Mouse (Mus musculus): ENCODE data around the gene Arid1b. TPM values are rescaled to one million over a fixed set of nuclear protein-coding genes. Genes with fewer than 3 reads are reported as not detected.

Gene Arid1b
- polyA plus RNA-seq, 1 experiment from 2014 or later, result 17.4 TPM

GRCm38 (mm10) chr17:5094636-5095035, 100.5 kb downstream of the Arid1b start:
- ATAC-seq (ENCODE audit: low FRiP score, low read depth), result no peak
- Histone ChIP-seq H3K4me1 (peaks cover 27% of the 10 kb centered on the region), H3K27me3 (no peaks in the 10 kb centered on the region), H3K27ac (replicated peaks) (no peak overlapping the region), H3K36me3 (0 out of 2 replicates have a peak, but pooled peaks cover 3% of the 10 kb centered on the region), H3K4me3 (no peak overlapping the region), H3K9me3 (no peaks in the 10 kb centered on the region), H3K4me2 (replicated peaks) (no peak overlapping the region), H3K9ac (replicated peaks) (no peak overlapping the region)
- 87% methylated on average over 5 of the region's 5 CpGs for WGBS

DNA sequence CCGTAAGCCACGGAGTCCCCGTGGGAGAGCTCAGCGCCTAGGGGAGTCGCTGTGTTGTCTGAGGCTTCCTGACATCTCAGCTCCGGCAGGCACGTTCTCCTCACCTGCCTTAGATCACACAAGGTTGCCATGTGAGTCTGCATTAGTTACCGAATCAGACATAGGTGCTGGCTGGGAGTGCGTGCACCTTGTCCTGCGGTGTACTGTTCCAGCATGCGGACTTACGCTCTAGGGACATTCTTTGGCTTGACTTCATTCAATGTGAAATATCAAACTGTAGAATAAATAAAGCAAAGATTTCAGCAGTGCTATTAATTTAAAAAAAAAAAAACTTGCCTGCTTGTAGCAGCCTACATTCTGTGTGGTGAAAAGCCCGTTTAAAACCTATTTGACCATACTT, 101.6 kb downstream of the Arid1b start:
- no peaks in the 10 kb centered on the region for H3K9me3 ChIP-seq
- no peak for ATAC-seq (ENCODE audit: low FRiP score, low read depth)
- H3K4me1 ChIP-seq, result peaks cover 24% of the 10 kb centered on the region
- WGBS, result 88% methylated on average over 13 of the region's 13 CpGs
- H3K4me3 ChIP-seq, result no peak overlapping the region
- 0 out of 2 replicates have a peak, but pooled peaks cover 3% of the 10 kb centered on the region for H3K36me3 ChIP-seq
- no peak overlapping the region for H3K4me2 ChIP-seq (replicated peaks)
- H3K9ac ChIP-seq (replicated peaks), result no peak overlapping the region
- H3K27ac ChIP-seq (replicated peaks), result no peak overlapping the region
- no peaks in the 10 kb centered on the region for H3K27me3 ChIP-seq

DNA sequence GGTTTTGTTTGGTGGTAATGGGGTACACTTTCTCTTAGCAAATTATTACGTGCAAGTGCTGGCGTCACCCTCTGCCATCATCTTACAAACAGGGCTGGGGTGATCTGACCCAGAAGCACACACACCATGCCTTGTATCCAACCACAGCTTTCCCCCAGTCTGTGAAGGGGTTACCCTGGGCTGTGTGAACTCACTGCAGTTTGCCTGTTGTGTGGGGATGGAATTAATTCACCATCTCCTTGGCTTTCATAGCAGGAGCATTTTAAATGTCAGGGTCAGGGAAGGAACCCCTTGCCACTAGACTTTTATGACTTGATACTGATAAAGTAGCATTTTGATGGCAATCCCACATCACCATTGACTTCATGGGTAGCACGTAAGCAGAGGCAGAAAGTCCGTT, 102.9 kb downstream of the Arid1b start:
- no peak overlapping the region for H3K27ac ChIP-seq (replicated peaks)
- no peak overlapping the region for H3K4me2 ChIP-seq (replicated peaks)
- no peak overlapping the region for H3K4me3 ChIP-seq
- no peak overlapping the region for H3K9ac ChIP-seq (replicated peaks)
- H3K27me3 ChIP-seq, result no peaks in the 10 kb centered on the region
- no peaks in the 10 kb centered on the region for H3K9me3 ChIP-seq
- H3K4me1 ChIP-seq, result peaks cover 31% of the 10 kb centered on the region
- H3K36me3 ChIP-seq, result no peaks in the 10 kb centered on the region
- ATAC-seq (ENCODE audit: low FRiP score, low read depth), result no peak
- 93% methylated on average over 4 of the region's 4 CpGs for WGBS

GRCm38 (mm10) chr17:5097545-5098475, 103.7 kb downstream of the Arid1b start:
- WGBS, result 73% methylated on average over 21 of the region's 21 CpGs
- Histone ChIP-seq H3K36me3 (no peaks in the 10 kb centered on the region), H3K4me3 (no peak overlapping the region), H3K27ac (replicated peaks) (no peak overlapping the region), H3K4me2 (replicated peaks) (no peak overlapping the region), H3K9ac (replicated peaks) (no peak overlapping the region), H3K9me3 (no peaks in the 10 kb centered on the region), H3K4me1 (peaks cover 29% of the 10 kb centered on the region), H3K27me3 (no peaks in the 10 kb centered on the region)
- ATAC-seq (ENCODE audit: low FRiP score, low read depth), result no peak

DNA sequence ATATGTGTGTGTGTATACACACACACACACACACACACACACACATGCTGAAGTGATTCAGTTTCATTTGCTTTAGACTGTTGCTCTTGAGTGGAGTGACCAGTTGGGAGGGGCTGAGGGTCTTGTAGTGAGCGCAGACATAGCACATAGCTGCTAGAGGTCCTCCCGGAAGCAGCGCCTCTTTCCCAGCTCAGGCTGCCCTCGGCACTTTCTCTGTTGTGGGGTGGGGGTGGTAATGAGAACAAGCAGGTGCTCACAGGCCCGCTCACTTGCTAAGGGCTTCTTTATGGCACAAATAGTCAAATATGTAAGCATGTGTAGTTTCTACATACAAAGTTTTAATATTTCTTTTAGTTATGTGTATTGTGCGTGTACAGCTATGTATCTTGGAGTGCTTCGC, 104.6 kb downstream of the Arid1b start:
- 78% methylated on average over 7 of the region's 7 CpGs for WGBS
- peaks cover 31% of the 10 kb centered on the region for H3K4me1 ChIP-seq
- H3K36me3 ChIP-seq, result no peaks in the 10 kb centered on the region
- no peak overlapping the region for H3K4me3 ChIP-seq
- no peak overlapping the region for H3K4me2 ChIP-seq (replicated peaks)
- H3K9ac ChIP-seq (replicated peaks), result no peak overlapping the region
- H3K27ac ChIP-seq (replicated peaks), result no peak overlapping the region
- H3K9me3 ChIP-seq, result no peaks in the 10 kb centered on the region
- H3K27me3 ChIP-seq, result no peaks in the 10 kb centered on the region
- ATAC-seq (ENCODE audit: low FRiP score, low read depth), result no peak

GRCm38 (mm10) chr17:5099238-5099637, 105.1 kb downstream of the Arid1b start:
- Histone ChIP-seq H3K9me3 (no peaks in the 10 kb centered on the region), H3K36me3 (no peaks in the 10 kb centered on the region), H3K27me3 (no peaks in the 10 kb centered on the region), H3K27ac (replicated peaks) (no peak overlapping the region), H3K4me1 (peaks cover 31% of the 10 kb centered on the region), H3K9ac (replicated peaks) (no peak overlapping the region), H3K4me3 (no peak overlapping the region), H3K4me2 (replicated peaks) (no peak overlapping the region)
- ATAC-seq (ENCODE audit: low FRiP score, low read depth), result no peak
- 82% methylated on average over 4 of the region's 4 CpGs for WGBS

DNA sequence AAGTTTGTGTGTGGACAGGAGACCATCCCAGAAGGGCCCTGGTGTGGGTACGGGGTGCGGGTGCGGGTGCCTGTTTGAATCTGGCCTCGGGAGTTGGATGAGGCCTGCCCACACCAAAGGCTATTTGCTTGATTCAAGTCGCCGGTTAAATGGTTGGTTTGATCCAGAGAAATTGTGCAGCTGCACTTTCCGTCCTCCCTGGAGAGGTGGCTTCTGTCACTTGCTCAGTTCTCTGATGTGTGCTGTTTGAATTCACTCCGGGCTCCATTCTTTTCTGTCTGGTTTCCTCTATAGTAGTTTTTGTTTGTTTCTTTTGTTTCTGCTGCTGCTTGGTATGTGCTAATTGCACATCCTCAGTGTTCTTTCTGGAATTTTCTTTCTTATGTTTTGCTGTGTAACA, 107.0 kb downstream of the Arid1b start:
- Histone ChIP-seq H3K9ac (replicated peaks) (no peak overlapping the region), H3K4me2 (replicated peaks) (no peak overlapping the region), H3K36me3 (no peaks in the 10 kb centered on the region), H3K4me3 (no peak overlapping the region), H3K4me1 (peaks cover 45% of the 10 kb centered on the region), H3K27ac (replicated peaks) (peak overlapping the region; percentile 30), H3K27me3 (no peaks in the 10 kb centered on the region), H3K9me3 (no peaks in the 10 kb centered on the region)
- whole genome bisulfite sequencing, result 75% methylated on average over 8 of the region's 8 CpGs
- no peak for ATAC-seq (ENCODE audit: low FRiP score, low read depth)

DNA sequence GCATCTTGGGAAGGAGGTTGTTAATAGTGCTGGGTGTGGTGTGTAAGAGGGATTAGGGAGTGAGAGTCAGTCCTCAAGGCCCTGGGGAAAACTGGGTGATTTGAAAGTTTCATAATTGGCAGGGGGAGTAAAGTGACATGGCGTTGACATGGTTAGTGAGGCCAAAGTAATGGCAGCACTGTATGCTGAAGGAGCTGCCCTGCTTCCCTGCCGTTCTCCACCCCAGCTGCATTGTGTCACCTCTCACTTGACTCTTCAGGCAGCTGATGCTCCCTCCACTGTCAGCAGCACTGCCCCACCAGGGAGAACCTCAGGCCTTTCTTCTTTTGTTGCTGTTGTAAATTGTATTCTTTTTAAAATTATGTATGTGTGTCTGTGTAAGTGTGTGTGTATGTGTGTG, 107.8 kb downstream of the Arid1b start:
- no peak overlapping the region for H3K9ac ChIP-seq (replicated peaks)
- H3K9me3 ChIP-seq, result no peaks in the 10 kb centered on the region
- ATAC-seq (ENCODE audit: low FRiP score, low read depth), result peak; percentile 53; the same call in 1 of the 2 replicates
- H3K4me1 ChIP-seq, result peaks cover 49% of the 10 kb centered on the region
- no peak overlapping the region for H3K4me2 ChIP-seq (replicated peaks)
- H3K27me3 ChIP-seq, result no peaks in the 10 kb centered on the region
- H3K4me3 ChIP-seq, result no peak overlapping the region
- 31% methylated on average over 2 of the region's 2 CpGs for WGBS
- peak overlapping the region; percentile 46; the same call in 1 of the 2 replicates for H3K27ac ChIP-seq (replicated peaks)
- H3K36me3 ChIP-seq, result no peaks in the 10 kb centered on the region

DNA sequence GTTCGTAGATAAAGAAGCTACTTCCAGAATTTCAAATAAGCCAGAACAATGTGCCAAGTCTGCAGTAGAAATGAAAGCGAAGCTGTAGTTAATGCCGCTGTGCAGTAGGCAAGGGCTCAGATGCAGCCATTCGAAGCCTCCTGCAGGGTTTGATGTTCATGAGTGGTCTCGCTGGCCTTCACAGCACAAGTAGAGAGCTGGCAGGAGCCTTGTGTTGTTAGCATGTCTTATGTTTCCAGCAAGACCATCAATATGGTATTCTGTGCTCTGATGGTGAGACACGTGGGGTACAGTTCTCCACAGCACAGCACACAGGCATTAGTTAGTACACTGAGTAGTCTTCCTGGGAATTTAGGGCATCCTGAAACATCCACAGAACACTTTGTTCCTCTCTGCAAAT, 111.6 kb downstream of the Arid1b start:
- H3K4me3 ChIP-seq, result no peak overlapping the region
- peaks cover 63% of the 10 kb centered on the region for H3K4me1 ChIP-seq
- WGBS, result 46% methylated on average over 6 of the region's 6 CpGs
- H3K36me3 ChIP-seq, result no peaks in the 10 kb centered on the region
- no peak for ATAC-seq (ENCODE audit: low FRiP score, low read depth)
- no peak overlapping the region for H3K4me2 ChIP-seq (replicated peaks)
- H3K9ac ChIP-seq (replicated peaks), result no peak overlapping the region
- H3K27me3 ChIP-seq, result no peaks in the 10 kb centered on the region
- no peak overlapping the region for H3K27ac ChIP-seq (replicated peaks)
- H3K9me3 ChIP-seq, result no peaks in the 10 kb centered on the region

DNA sequence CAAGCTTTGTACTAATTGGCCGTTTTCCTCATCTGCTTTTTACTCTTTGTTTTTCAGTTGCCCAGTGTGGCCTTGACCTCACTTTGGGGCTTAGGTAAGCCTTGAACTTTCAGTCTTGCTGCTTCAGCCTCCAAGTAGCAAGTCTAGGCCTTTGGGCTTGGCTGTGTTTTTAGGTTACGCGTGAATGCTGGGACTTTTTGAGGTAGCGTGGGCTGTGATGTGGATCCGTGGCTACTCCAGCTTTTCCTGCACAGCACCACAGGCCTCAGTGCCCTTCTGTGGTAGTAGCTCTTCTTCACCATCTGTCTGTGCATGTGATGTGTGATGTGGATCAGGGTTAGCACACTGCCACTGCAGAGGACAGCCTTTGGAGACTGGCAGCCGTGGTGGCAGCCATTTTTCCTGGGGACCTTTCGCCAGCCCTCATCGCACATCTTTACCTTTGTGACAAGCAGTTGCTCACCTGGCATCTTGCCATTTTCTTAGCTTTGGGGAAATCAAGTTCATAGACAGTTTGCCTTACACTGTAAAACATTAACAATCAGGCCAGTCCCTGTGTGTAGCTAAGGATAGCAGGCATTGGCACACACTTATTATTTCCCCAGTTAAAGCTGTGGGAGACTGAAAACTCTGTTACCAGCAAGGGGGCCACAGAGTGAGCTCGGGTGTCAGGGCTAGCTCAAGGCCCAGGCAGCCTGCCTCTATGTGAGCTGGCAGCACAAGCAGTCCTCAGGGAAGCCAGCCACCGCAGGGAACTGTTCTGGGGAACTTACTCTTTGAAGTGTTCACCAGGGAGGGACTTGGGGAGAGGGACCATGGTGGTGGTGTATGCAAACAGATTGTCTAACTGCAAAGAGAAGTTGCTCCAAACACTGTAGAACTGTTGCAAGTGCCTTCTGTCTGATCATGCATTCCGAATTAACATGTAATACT, 112.4 kb downstream of the Arid1b start:
- no peak overlapping the region for H3K4me2 ChIP-seq (replicated peaks)
- no peaks in the 10 kb centered on the region for H3K9me3 ChIP-seq
- H3K36me3 ChIP-seq, result no peaks in the 10 kb centered on the region
- no peak overlapping the region for H3K27ac ChIP-seq (replicated peaks)
- no peak overlapping the region for H3K4me3 ChIP-seq
- 0 out of 2 replicates have a peak overlapping the region, but pooled peaks have one; percentile 5 for H3K9ac ChIP-seq (replicated peaks)
- WGBS, result 79% methylated on average over 11 of the region's 11 CpGs
- no peak for ATAC-seq (ENCODE audit: low FRiP score, low read depth)
- peaks cover 55% of the 10 kb centered on the region for H3K4me1 ChIP-seq
- no peaks in the 10 kb centered on the region for H3K27me3 ChIP-seq

- ATAC-seq (ENCODE audit: low FRiP score, low read depth), result no peak
- peaks cover 48% of the 10 kb centered on the region for H3K4me1 ChIP-seq
- H3K9me3 ChIP-seq, result no peaks in the 10 kb centered on the region
- H3K4me2 ChIP-seq (replicated peaks), result no peak overlapping the region
- H3K27ac ChIP-seq (replicated peaks), result no peak overlapping the region
- 89% methylated on average over 4 of the region's 4 CpGs for WGBS
- H3K9ac ChIP-seq (replicated peaks), result no peak overlapping the region
- H3K36me3 ChIP-seq, result no peaks in the 10 kb centered on the region
- H3K27me3 ChIP-seq, result no peaks in the 10 kb centered on the region
- H3K4me3 ChIP-seq, result no peak overlapping the region
Measured at GRCm38 (mm10) chr17:5107501-5107900, 113.4 kb downstream of the Arid1b start.

DNA sequence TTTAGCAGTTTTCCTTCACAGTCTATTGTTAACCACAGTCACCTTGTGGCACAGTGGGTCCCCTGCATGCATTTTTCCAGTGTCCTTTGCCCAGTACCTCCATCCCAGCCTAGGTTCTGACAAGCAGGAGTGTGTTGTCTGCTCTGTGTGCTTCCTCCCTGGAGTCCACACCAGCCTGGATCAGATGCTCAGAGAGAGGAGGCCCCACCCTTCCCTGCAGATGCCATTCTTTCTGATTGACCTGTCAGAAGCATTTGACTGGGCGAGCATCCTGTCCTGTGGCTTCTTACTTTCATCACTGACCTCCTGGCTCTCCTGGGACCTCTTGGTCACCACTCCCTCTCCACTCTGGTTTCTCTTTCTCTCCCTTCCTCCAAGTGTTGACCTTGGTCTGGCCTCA, 113.9 kb downstream of the Arid1b start:
- Histone ChIP-seq H3K36me3 (no peaks in the 10 kb centered on the region), H3K27ac (replicated peaks) (no peak overlapping the region), H3K27me3 (no peaks in the 10 kb centered on the region), H3K4me2 (replicated peaks) (no peak overlapping the region), H3K9ac (replicated peaks) (no peak overlapping the region), H3K4me3 (no peak overlapping the region), H3K4me1 (peaks cover 46% of the 10 kb centered on the region), H3K9me3 (no peaks in the 10 kb centered on the region)
- 50% methylated on average over 1 of the region's 1 CpGs for WGBS
- no peak for ATAC-seq (ENCODE audit: low FRiP score, low read depth)

Measured in midbrain, embryonic 12.5 days (tissue).